Mouse (Mus musculus) liver, adult 2 months (tissue): ENCODE measurements around the gene Gm11037.

Experiments used
- CTCF ChIP-seq: fragments of 200-500 bp; IDR thresholded peaks from 2 replicates; pipeline ENCODE4 v1.5.1; 2011; ENCODE audit warnings: low read depth, low read length, control low read depth
- POLR2A ChIP-seq: fragments of 200-500 bp; IDR thresholded peaks from 2 replicates; pipeline ENCODE4 v1.6.1; 2011; ENCODE audit warnings: low read length, control low read depth; ENCODE audit not compliant: insufficient read depth; ENCODE audit errors: extremely low read depth

DNA sequence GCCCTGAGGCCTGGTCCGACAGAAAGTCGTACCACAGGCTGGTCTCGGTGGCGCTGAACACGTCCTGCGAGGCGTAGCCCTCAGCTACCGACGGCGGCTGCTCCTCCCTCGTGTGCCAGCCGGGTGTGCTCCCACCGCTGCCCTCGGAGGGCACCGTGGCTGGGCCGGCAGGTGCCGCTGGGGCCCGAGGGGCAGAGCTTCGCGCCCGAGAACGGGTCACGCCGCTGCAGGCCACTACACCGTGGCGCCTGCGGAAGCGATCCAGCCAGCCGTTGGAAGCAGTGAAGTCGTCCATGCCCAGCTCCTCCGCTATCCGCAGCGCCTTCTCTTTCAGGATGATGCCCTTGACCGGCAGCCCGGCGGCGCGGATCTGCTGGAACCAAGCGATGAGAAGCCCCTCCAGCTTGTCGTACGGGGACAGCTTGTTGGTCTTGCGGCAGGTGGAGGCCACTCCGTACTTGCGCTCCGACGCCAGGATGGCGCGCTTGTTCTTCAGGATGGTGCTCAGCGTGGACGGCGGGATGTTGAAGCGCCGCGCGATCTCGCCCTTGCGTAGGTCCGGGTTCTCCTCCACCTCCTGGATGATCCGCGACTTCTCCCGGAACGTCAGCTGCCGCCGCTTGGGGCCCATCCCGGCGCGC, 46.1 kb downstream of the Gm11037 start:
- TF ChIP-seq CTCF (no peak), POLR2A (no peak)
